Mouse (Mus musculus) cortical plate, adult 2 months (tissue): Measurements from ENCODE around the gene Dapk2.

Source experiments
- CTCF ChIP-seq: fragments of 200-500 bp; IDR thresholded peaks from 2 replicates; pipeline ENCODE4 v1.5.1; 2011; ENCODE audit warnings: mild to moderate bottlenecking, control low read depth, low read length; ENCODE audit not compliant: insufficient read depth; ENCODE audit errors: extremely low read depth
- POLR2A ChIP-seq: fragments of 200-500 bp; IDR thresholded peaks from 2 replicates; pipeline ENCODE4 v1.6.1; 2011; ENCODE audit warnings: mild to moderate bottlenecking, low read length, control low read depth; ENCODE audit not compliant: insufficient read depth; ENCODE audit errors: extremely low read depth

GRCm38 (mm10) chr9:66174985-66175384 is 17.0 kb downstream of the Dapk2 start:
- no peak for TF ChIP-seq POLR2A
- no peak for TF ChIP-seq CTCF
